Mouse (Mus musculus): ENCODE measurements at regions not wholly inside any gene's neighbourhood (a gene's known extent, or its start where the extent isn't known, plus 50 kb on each side); places are given as distances from the start of the nearest gene placed in this dataset.

- DNase-seq (ENCODE audit: low spot score in 2 of 2): no peak
These were observed 512.5 kb downstream of the Pdcd6ip start for GRCm38 (mm10) chr9:113195556-113195955.

- no peak for DNase-seq (ENCODE audit: low spot score in 2 of 2)
These were observed 515.3 kb downstream of the Pdcd6ip start for GRCm38 (mm10) chr9:113192773-113193172.

- no peak for DNase-seq (ENCODE audit: low spot score in 2 of 2)
These were observed 516.9 kb downstream of the Pdcd6ip start for GRCm38 (mm10) chr9:113191163-113191562.

- DNase-seq (ENCODE audit: low spot score in 2 of 2): no peak
These were observed 526.9 kb downstream of the Pdcd6ip start for GRCm38 (mm10) chr9:113181182-113181581.

- DNase-seq (ENCODE audit: low spot score in 2 of 2): no peak
These were observed 530.2 kb downstream of the Pdcd6ip start for GRCm38 (mm10) chr9:113177918-113178235.

GRCm38 (mm10) chr9:113177181-113177917, 530.7 kb downstream of the Pdcd6ip start:
- DNase-seq (ENCODE audit: low spot score in 2 of 2): no peak

GRCm38 (mm10) chr9:113171767-113172405, 536.2 kb downstream of the Pdcd6ip start:
- DNase-seq (ENCODE audit: low spot score in 2 of 2): no peak

- DNase-seq (ENCODE audit: low spot score in 2 of 2): no peak
These were observed 544.9 kb downstream of the Pdcd6ip start for GRCm38 (mm10) chr9:113162897-113163874.

- DNase-seq (ENCODE audit: low spot score in 2 of 2): no peak
These were observed 548.0 kb downstream of the Pdcd6ip start for GRCm38 (mm10) chr9:113160011-113160410.

GRCm38 (mm10) chr9:113158080-113158479, 550.0 kb downstream of the Pdcd6ip start:
- no peak for DNase-seq (ENCODE audit: low spot score in 2 of 2)

- no peak for DNase-seq (ENCODE audit: low spot score in 2 of 2)
These were observed 550.5 kb downstream of the Pdcd6ip start for GRCm38 (mm10) chr9:113157474-113158076.

- no peak for DNase-seq (ENCODE audit: low spot score in 2 of 2)
These were observed 551.4 kb downstream of the Pdcd6ip start for GRCm38 (mm10) chr9:113156707-113157106.

GRCm38 (mm10) chr9:113149084-113149483, 559.0 kb downstream of the Pdcd6ip start:
- no peak for DNase-seq (ENCODE audit: low spot score in 2 of 2)

GRCm38 (mm10) chr9:113146571-113146970, 561.5 kb downstream of the Pdcd6ip start:
- DNase-seq (ENCODE audit: low spot score in 2 of 2): no peak

- no peak for DNase-seq (ENCODE audit: low spot score in 2 of 2)
These were observed 563.0 kb downstream of the Pdcd6ip start for GRCm38 (mm10) chr9:113145036-113145435.

- DNase-seq (ENCODE audit: low spot score in 2 of 2): no peak
These were observed 573.4 kb downstream of the Pdcd6ip start for GRCm38 (mm10) chr9:113134611-113135010.

- DNase-seq (ENCODE audit: low spot score in 2 of 2): no peak
These were observed 584.9 kb downstream of the Pdcd6ip start for GRCm38 (mm10) chr9:113123004-113123692.

GRCm38 (mm10) chr9:113122253-113122749, 585.8 kb downstream of the Pdcd6ip start:
- no peak for DNase-seq (ENCODE audit: low spot score in 2 of 2)

- DNase-seq (ENCODE audit: low spot score in 2 of 2): no peak
These were observed 587.7 kb downstream of the Pdcd6ip start for GRCm38 (mm10) chr9:113120385-113120784.

- no peak for DNase-seq (ENCODE audit: low spot score in 2 of 2)
These were observed 588.3 kb downstream of the Pdcd6ip start for GRCm38 (mm10) chr9:113119721-113120120.
